Mouse (Mus musculus) heart, embryonic 10.5 days (tissue): ENCODE results near the gene Pbp2. TPM values are rescaled to one million over a fixed set of nuclear protein-coding genes. Genes with fewer than 3 reads are reported as not detected.

Source experiments
- DNase-seq: peaks from one replicate; pipeline ENCODE4 v3.0.0-alpha.2; 2017; ENCODE audit warnings: low spot score
- H3K27ac ChIP-seq: fragments of 300-500 bp; sonication (generic); 2 replicates; pipeline ENCODE4 v1.5.1; 2016; ENCODE audit warnings: mild to moderate bottlenecking
- H3K27me3 ChIP-seq: fragments of 300-500 bp; sonication (generic); 2 replicates; pipeline ENCODE4 v1.6.1; 2016; ENCODE audit warnings: mild to moderate bottlenecking; ENCODE audit not compliant: poor library complexity, insufficient read depth, severe bottlenecking
- H3K36me3 ChIP-seq: fragments of 300-500 bp; sonication (generic); 2 replicates; pipeline ENCODE4 v1.6.1; 2016; ENCODE audit warnings: mild to moderate bottlenecking, moderate library complexity
- H3K4me1 ChIP-seq: fragments of 300-500 bp; sonication (generic); 2 replicates; pipeline ENCODE4 v1.6.1; 2016; ENCODE audit warnings: mild to moderate bottlenecking
- H3K4me3 ChIP-seq: fragments of 300-500 bp; sonication (generic); 2 replicates; pipeline ENCODE4 v1.5.1; 2016; ENCODE audit warnings: mild to moderate bottlenecking, moderate library complexity
- H3K9me3 ChIP-seq: fragments of 300-500 bp; sonication (generic); 2 replicates; pipeline ENCODE4 v1.6.1; 2016; ENCODE audit warnings: mild to moderate bottlenecking, moderate library complexity
- WGBS: fragments of 180-500 bp; shearing (Covaris S2); methylation state at CpG from one replicate; pipeline ENCODE4 v1.1.7; 2016; 5-methylcytosine and 5-hydroxymethylcytosine counted together
- polyA plus RNA-seq: library from polyadenylated mRNA; unstranded; fragments of >200 nt; fragmentation: Nextera tagmentation; extraction: Ambion mirVana; gene quantifications from 2 replicates; pipeline ENCODE4 v1.2.1, GENCODE M21; 2016

Pbp2 gene
- polyA plus RNA-seq, 1 experiment from 2014 or later, result 0.16 TPM

DNA sequence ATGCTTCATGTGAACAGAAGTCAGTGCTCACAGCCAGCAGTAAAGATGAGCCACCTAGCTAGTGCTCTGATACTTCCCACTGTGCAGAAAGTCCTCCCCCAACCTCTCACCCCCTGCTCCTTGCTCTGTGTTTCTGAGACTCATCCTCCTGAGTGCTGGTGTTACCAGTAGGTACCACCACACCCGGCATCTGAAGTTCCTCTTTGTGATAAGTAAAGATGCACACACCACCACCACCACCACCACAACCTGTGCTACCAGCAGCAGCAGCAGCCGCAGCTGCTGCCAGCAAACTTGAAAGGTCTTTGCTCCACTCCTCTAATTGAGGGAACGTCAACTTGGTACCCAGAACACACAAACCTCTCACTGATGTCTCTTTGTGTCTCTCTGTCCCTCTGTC is 43.0 kb downstream of the Pbp2 start:
- Histone ChIP-seq H3K4me3 (no peak overlapping the region), H3K9me3 (no peaks in the 10 kb centered on the region), H3K27me3 (no peaks in the 10 kb centered on the region), H3K4me1 (peaks cover 25% of the 10 kb centered on the region), H3K36me3 (no peaks in the 10 kb centered on the region), H3K27ac (no peak overlapping the region)
- DNase-seq, result no peak
- whole genome bisulfite sequencing, result 48% methylated on average over 3 of the region's 3 CpGs

DNA sequence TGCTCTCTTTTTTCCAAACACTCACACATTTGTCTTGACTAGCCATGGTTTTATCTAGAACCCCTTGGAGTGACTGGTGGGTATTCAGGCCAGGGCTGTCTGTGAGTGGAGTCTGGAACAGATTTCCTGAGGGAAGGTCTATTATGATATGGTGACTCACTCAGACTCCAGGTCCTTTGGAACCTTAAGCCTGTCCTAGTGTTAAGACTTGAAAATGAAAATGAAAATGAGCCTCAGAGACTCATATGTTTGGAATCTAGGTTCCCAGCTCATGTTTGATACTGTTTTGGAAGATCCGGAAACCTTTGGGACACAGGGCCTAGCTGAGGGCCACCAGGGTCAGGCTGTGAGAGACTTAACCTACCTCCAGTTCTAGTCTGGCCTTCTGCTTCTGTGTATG is 44.1 kb downstream of the Pbp2 start:
- WGBS, result 92% methylated on average over 1 of the region's 1 CpGs
- Histone ChIP-seq H3K4me1 (peaks cover 16% of the 10 kb centered on the region), H3K27ac (no peak overlapping the region), H3K36me3 (no peaks in the 10 kb centered on the region), H3K4me3 (no peak overlapping the region), H3K9me3 (no peaks in the 10 kb centered on the region), H3K27me3 (no peaks in the 10 kb centered on the region)
- no peak for DNase-seq

DNA sequence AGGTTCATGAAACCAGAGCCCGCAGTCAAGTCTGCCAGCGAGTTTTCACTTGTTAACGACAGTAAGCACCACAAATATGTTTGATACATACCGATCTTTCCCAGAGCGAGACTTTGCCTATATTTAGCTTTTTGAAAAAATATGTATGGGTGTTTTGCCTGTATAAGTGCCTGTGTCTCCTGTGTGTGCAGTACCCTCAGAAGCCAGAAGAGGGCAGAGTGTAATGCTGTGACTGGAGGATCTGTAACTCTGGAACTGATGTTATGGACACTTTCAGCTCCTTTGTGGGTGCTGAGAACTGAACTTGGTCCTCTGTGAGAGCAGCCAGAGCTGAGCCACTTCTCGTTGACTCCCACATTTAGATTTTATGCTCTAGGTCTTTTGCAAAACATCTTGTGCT is 46.1 kb downstream of the Pbp2 start:
- no peak for DNase-seq
- 93% methylated on average over 6 of the region's 6 CpGs for whole genome bisulfite sequencing
- H3K4me1 ChIP-seq, result peaks cover 14% of the 10 kb centered on the region
- H3K27ac ChIP-seq, result no peak overlapping the region
- H3K4me3 ChIP-seq, result no peak overlapping the region
- no peaks in the 10 kb centered on the region for H3K36me3 ChIP-seq
- no peaks in the 10 kb centered on the region for H3K9me3 ChIP-seq
- H3K27me3 ChIP-seq, result no peaks in the 10 kb centered on the region

DNA sequence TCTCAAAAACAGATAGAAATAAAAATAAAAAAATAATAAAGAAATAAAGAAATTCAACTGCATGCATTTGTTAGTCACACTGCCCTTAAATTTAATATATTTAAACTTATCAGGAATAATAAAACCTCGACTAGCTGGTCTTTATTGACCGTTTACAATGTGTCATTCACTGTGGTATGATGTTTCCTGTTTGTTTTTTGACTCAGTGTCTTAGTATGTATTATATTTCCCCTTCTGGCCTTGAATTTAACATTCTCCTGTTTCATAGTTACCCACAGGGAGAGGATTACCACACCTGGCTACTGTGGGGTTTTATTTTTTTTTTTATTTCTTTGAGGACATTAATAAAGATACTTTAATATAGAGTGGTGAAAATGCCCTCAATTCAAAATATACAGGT is 47.6 kb downstream of the Pbp2 start:
- Histone ChIP-seq H3K36me3 (no peaks in the 10 kb centered on the region), H3K4me3 (no peak overlapping the region), H3K27me3 (no peaks in the 10 kb centered on the region), H3K27ac (no peak overlapping the region), H3K9me3 (no peaks in the 10 kb centered on the region), H3K4me1 (peaks cover 10% of the 10 kb centered on the region)
- WGBS, result 74% methylated on average over 2 of the region's 2 CpGs
- no peak for DNase-seq

DNA sequence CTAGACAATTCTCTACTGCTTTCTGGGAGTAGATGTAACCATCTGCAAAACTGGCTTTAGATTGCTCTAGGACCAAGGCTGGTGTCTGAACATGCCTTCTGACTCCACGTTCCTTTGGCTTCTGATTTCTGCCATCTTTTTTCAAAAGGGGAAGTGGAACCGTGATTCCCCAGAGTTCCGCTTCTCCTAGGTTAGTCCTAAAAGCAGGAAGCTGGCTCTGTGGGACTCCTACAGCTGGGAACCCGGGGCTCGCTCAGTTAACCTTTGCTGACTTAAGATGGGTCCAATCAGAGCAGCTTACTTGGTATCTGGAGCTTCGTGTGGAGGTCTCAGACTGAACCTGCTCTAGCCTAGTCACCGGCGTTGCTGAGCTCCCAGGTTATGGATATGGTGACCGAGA is 49.1 kb downstream of the Pbp2 start:
- H3K9me3 ChIP-seq, result no peaks in the 10 kb centered on the region
- WGBS, result 84% methylated on average over 9 of the region's 9 CpGs

DNA sequence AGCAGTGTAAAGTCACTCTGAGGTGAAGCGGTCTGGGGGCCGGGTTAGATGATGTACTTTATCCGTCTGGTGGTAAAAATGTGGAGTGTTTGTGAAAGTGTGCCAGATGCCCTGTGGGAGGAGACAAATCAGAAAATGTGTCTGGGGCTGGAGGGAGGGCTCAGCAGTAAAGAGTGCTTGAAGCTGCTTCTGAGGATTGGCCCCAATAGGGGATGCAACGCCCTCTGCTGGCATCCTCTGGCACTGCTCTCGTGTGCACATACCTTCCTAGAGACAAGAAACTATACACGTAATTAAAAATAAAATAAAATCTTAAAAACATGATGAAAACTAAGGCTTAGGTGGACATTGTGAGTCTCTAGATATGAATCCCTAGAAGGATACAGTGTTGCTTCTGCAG is 49.8 kb downstream of the Pbp2 start:
- Histone ChIP-seq H3K27ac (no peak overlapping the region), H3K4me3 (no peak overlapping the region), H3K36me3 (no peaks in the 10 kb centered on the region), H3K27me3 (no peaks in the 10 kb centered on the region), H3K9me3 (no peaks in the 10 kb centered on the region), H3K4me1 (no peaks in the 10 kb centered on the region)
- WGBS, result 91% methylated on average over 6 of the region's 6 CpGs
- DNase-seq, result no peak

More for the DNA sequence above, 49.1 kb downstream of the Pbp2 start:
- no peaks in the 10 kb centered on the region for H3K4me1 ChIP-seq
- no peak overlapping the region for H3K27ac ChIP-seq
- no peak for DNase-seq
- H3K27me3 ChIP-seq, result no peaks in the 10 kb centered on the region
- no peak overlapping the region for H3K4me3 ChIP-seq
- H3K36me3 ChIP-seq, result no peaks in the 10 kb centered on the region

Other genes with a start within 250 kb of the Pbp2 start
- 2.6 and 3.2 TPM in 2 replicates for gene Gprc5a, start 244.8 kb downstream of the Pbp2 start, polyA plus RNA-seq
- gene Gprc5d, start 192.1 kb downstream of the Pbp2 start, polyA plus RNA-seq, result not detected in 2 replicates
- gene Fam234b, start 112.4 kb downstream of the Pbp2 start, polyA plus RNA-seq, result 9.8 and 11.6 TPM in 2 replicates
- 20.7 and 21.2 TPM in 2 replicates for gene Hebp1, start 112.4 kb downstream of the Pbp2 start, polyA plus RNA-seq
- 0.47 and 3.9 TPM in 2 replicates for gene Gsg1, start 56.1 kb downstream of the Pbp2 start, polyA plus RNA-seq
- 5.1 and 10.5 TPM in 2 replicates for gene Emp1, start 52.1 kb upstream of the Pbp2 start, polyA plus RNA-seq